Mouse (Mus musculus): ENCODE measurements around the gene Gm13101. TPM values are rescaled to one million over a fixed set of nuclear protein-coding genes. Genes with fewer than 3 reads are reported as not detected.
"Not testable (repeated sequence)": the region's sequence is repeated elsewhere in the genome, so short reads cannot be mapped to it uniquely, and the experiment has no call there.

Gene Gm13101
- not detected in 2 replicates for polyA plus RNA-seq (2015; fragmentation: Nextera tagmentation; extraction: Ambion mirVana)

- H3K27me3 ChIP-seq (ENCODE audit: control insufficient read depth, insufficient read depth, low read length); ATAC-seq (replicated peaks; ENCODE audit: extremely low read depth, insufficient read depth, low FRiP score); H3K9me3 ChIP-seq (replicated peaks; ENCODE audit: control insufficient read depth, low read length); H3K4me2 ChIP-seq (ENCODE audit: low read depth, low read length); H3K4me3 ChIP-seq (ENCODE audit: low read length); H3K4me1 ChIP-seq (ENCODE audit: control insufficient read depth, insufficient read depth, low read length); H3K36me3 ChIP-seq (ENCODE audit: control insufficient read depth, insufficient read depth); H3K9ac ChIP-seq (ENCODE audit: low read length); H3K27ac ChIP-seq (ENCODE audit: low read length): not testable (repeated sequence)
- 26% methylated on average over 2 of the region's 2 CpGs for WGBS
Observed at GRCm38 (mm10) chr4:143966850-143967249, at the start of gene Gm13101. Gm13101 (minus strand) TSS chr4:143966950.

GRCm38 (mm10) chr4:143994269-143994668, 27.5 kb upstream of the Gm13101 start, which contains the start of gene Pramef17:
Pramef17 (minus strand) TSS chr4:143994369.
- not testable (repeated sequence) for ATAC-seq (replicated peaks; ENCODE audit: extremely low read depth, insufficient read depth, low FRiP score); H3K4me1 ChIP-seq (ENCODE audit: control insufficient read depth, insufficient read depth, low read length); H3K27me3 ChIP-seq (ENCODE audit: control insufficient read depth, insufficient read depth, low read length); H3K9me3 ChIP-seq (replicated peaks; ENCODE audit: control insufficient read depth, low read length); H3K9ac ChIP-seq (ENCODE audit: low read length); H3K36me3 ChIP-seq (ENCODE audit: control insufficient read depth, insufficient read depth); H3K4me3 ChIP-seq (ENCODE audit: low read length); H3K4me2 ChIP-seq (ENCODE audit: low read depth, low read length); H3K27ac ChIP-seq (ENCODE audit: low read length)
- WGBS = 45% methylated on average over 3 of the region's 3 CpGs

- H3K4me2 ChIP-seq (ENCODE audit: low read depth, low read length); H3K36me3 ChIP-seq (ENCODE audit: control insufficient read depth, insufficient read depth); ATAC-seq (replicated peaks; ENCODE audit: extremely low read depth, insufficient read depth, low FRiP score); H3K9ac ChIP-seq (ENCODE audit: low read length); H3K4me1 ChIP-seq (ENCODE audit: control insufficient read depth, insufficient read depth, low read length); H3K27me3 ChIP-seq (ENCODE audit: control insufficient read depth, insufficient read depth, low read length); H3K9me3 ChIP-seq (replicated peaks; ENCODE audit: control insufficient read depth, low read length); H3K4me3 ChIP-seq (ENCODE audit: low read length); H3K27ac ChIP-seq (ENCODE audit: low read length): not testable (repeated sequence)
- WGBS = 92% methylated on average over 12 of the region's 17 CpGs
Observed at GRCm38 (mm10) chr4:143988126-143988525, 21.4 kb upstream of the Gm13101 start.

GRCm38 (mm10) chr4:143987475-143987941, 20.8 kb upstream of the Gm13101 start:
- H3K27me3 ChIP-seq (ENCODE audit: control insufficient read depth, insufficient read depth, low read length); ATAC-seq (replicated peaks; ENCODE audit: extremely low read depth, insufficient read depth, low FRiP score); H3K9ac ChIP-seq (ENCODE audit: low read length); H3K9me3 ChIP-seq (replicated peaks; ENCODE audit: control insufficient read depth, low read length); H3K4me2 ChIP-seq (ENCODE audit: low read depth, low read length); H3K36me3 ChIP-seq (ENCODE audit: control insufficient read depth, insufficient read depth); H3K4me3 ChIP-seq (ENCODE audit: low read length); H3K4me1 ChIP-seq (ENCODE audit: control insufficient read depth, insufficient read depth, low read length); H3K27ac ChIP-seq (ENCODE audit: low read length): not testable (repeated sequence)
- 88% methylated on average over 8 of the region's 17 CpGs for WGBS

GRCm38 (mm10) chr4:143985733-143986132, 19.0 kb upstream of the Gm13101 start:
- not testable (repeated sequence) for H3K4me2 ChIP-seq (ENCODE audit: low read depth, low read length); H3K27me3 ChIP-seq (ENCODE audit: control insufficient read depth, insufficient read depth, low read length); H3K27ac ChIP-seq (ENCODE audit: low read length); H3K36me3 ChIP-seq (ENCODE audit: control insufficient read depth, insufficient read depth); H3K9me3 ChIP-seq (replicated peaks; ENCODE audit: control insufficient read depth, low read length); H3K9ac ChIP-seq (ENCODE audit: low read length); H3K4me3 ChIP-seq (ENCODE audit: low read length); ATAC-seq (replicated peaks; ENCODE audit: extremely low read depth, insufficient read depth, low FRiP score); H3K4me1 ChIP-seq (ENCODE audit: control insufficient read depth, insufficient read depth, low read length)
- 80% methylated on average over 2 of the region's 9 CpGs for WGBS

GRCm38 (mm10) chr4:143985165-143985564, 18.4 kb upstream of the Gm13101 start:
- H3K9me3 ChIP-seq (replicated peaks; ENCODE audit: control insufficient read depth, low read length); H3K9ac ChIP-seq (ENCODE audit: low read length); ATAC-seq (replicated peaks; ENCODE audit: extremely low read depth, insufficient read depth, low FRiP score); H3K27me3 ChIP-seq (ENCODE audit: control insufficient read depth, insufficient read depth, low read length); H3K36me3 ChIP-seq (ENCODE audit: control insufficient read depth, insufficient read depth); H3K4me1 ChIP-seq (ENCODE audit: control insufficient read depth, insufficient read depth, low read length); H3K4me2 ChIP-seq (ENCODE audit: low read depth, low read length); H3K27ac ChIP-seq (ENCODE audit: low read length); H3K4me3 ChIP-seq (ENCODE audit: low read length): not testable (repeated sequence)
- no CpG with 5 or more reads among the region's 7 CpGs for WGBS

DNA sequence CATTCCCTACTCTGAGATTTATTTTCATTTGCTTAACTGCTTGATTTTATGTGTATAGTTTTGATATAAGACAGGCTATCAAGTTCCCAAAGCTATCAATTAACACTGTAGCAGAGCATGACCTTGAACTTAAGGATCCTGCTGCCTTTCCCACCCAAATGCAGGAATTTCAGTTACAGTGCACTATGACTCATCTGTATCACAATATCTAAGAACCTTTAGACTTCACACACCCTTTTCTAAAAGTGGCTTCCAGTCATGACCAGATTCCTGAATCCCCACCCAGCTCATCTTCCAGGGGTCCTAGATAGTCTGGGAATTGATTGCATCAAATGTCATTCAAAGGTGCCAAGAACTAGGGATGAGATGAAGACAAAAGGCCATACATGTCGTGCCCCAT, 16.7 kb upstream of the Gm13101 start:
- not testable (repeated sequence) for H3K4me1 ChIP-seq (ENCODE audit: control insufficient read depth, insufficient read depth, low read length); H3K4me3 ChIP-seq (ENCODE audit: low read length); H3K36me3 ChIP-seq (ENCODE audit: control insufficient read depth, insufficient read depth); H3K27ac ChIP-seq (ENCODE audit: low read length); ATAC-seq (replicated peaks; ENCODE audit: extremely low read depth, insufficient read depth, low FRiP score); H3K9me3 ChIP-seq (replicated peaks; ENCODE audit: control insufficient read depth, low read length); H3K9ac ChIP-seq (ENCODE audit: low read length); H3K27me3 ChIP-seq (ENCODE audit: control insufficient read depth, insufficient read depth, low read length); H3K4me2 ChIP-seq (ENCODE audit: low read depth, low read length)
- WGBS = no CpG with 5 or more reads among the region's 1 CpGs

DNA sequence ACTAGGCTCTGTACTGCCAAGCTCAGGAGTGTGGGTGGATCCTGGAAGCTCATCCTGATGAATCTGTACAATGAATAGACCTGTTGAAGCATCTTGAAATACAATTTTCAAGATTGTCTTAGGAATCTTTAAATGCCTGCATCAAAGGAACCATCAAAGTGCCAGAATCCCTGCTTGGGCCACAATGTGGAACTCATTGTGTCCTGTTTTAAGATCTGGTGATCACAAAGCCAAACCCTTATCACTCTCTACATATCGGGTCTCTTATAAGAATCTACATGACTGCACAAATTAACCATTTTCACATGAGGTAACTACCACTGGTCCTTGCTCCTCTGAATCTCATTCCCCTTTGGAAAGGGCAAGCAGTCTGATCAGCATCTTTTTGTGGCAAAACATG, 15.8 kb downstream of the Gm13101 start, which contains the start of gene Pramef25:
Gene Pramef25, minus strand, starts transcription at position 101 of the 400 bp plus-strand sequence.
- H3K4me3 ChIP-seq (ENCODE audit: low read length); H3K27ac ChIP-seq (ENCODE audit: low read length); ATAC-seq (replicated peaks; ENCODE audit: extremely low read depth, insufficient read depth, low FRiP score); H3K9me3 ChIP-seq (replicated peaks; ENCODE audit: control insufficient read depth, low read length); H3K27me3 ChIP-seq (ENCODE audit: control insufficient read depth, insufficient read depth, low read length); H3K36me3 ChIP-seq (ENCODE audit: control insufficient read depth, insufficient read depth); H3K9ac ChIP-seq (ENCODE audit: low read length); H3K4me1 ChIP-seq (ENCODE audit: control insufficient read depth, insufficient read depth, low read length); H3K4me2 ChIP-seq (ENCODE audit: low read depth, low read length): not testable (repeated sequence)
- 86% methylated on average over 1 of the region's 1 CpGs for WGBS

Measured in heart, embryonic 16.5 days (tissue).